Mouse (Mus musculus): ENCODE results near the gene Rplp1. TPM values are rescaled to one million over a fixed set of nuclear protein-coding genes. Genes with fewer than 3 reads are reported as not detected.

Rplp1 gene
- polyA plus RNA-seq, 1 experiment from 2014 or later: 1,195 TPM

Other genes starting within 250 kb of the Rplp1 start
- 121 and 123 TPM in 2 replicates for gene Kif23, start 32.2 kb upstream of the Rplp1 start, polyA plus RNA-seq (2016; fragmentation: Nextera tagmentation; extraction: Ambion mirVana)
- 0.90 and 1.0 TPM in 2 replicates for gene Paqr5, start 112.3 kb upstream of the Rplp1 start, polyA plus RNA-seq (2016; fragmentation: Nextera tagmentation; extraction: Ambion mirVana)
- gene Glce, start 208.1 kb upstream of the Rplp1 start, polyA plus RNA-seq (2016; fragmentation: Nextera tagmentation; extraction: Ambion mirVana): 15.8 and 21.0 TPM in 2 replicates

Measured in midbrain, embryonic 10.5 days (tissue).